Mouse (Mus musculus): ENCODE data around the gene Ephb2.

DNA sequence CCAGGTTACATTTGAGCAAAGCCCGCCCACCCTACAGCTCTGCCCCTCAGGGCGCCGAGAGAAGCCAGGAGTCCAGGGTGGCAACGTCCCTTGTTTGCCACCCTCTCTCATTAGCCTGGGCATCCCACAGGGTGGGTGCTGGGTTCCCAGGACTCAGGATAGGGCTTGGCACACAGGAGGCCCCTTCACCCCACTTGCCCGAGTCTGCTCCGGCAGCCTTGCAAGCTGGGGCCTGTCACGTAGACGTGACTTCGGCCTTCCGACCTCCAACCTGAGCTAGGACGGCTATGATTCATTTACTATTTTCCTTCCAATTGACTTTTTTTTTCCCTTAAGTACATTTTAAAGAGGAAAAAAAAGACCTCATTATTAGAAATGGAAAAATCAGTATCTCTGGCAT is 56.6 kb downstream of the Ephb2 start:
- no peak for TF ChIP-seq TAL1 (IDR thresholded peaks at IDR 0.05; ENCODE audit: low read length)
- no peak for TF ChIP-seq GATA1 (IDR thresholded peaks at IDR 0.05; ENCODE audit: low read length)
